Mouse (Mus musculus) brain, embryonic 14.5 days (tissue): ENCODE measurements around the gene 4921536K21Rik. TPM values are rescaled to one million over a fixed set of nuclear protein-coding genes. Genes with fewer than 3 reads are reported as not detected.

Experiments used
- DNase-seq: peaks from one replicate; pipeline ENCODE4 v3.0.0-alpha.2; 2011; ENCODE audit warnings: low read depth
- CTCF ChIP-seq: fragments of 200-500 bp; IDR thresholded peaks from 2 replicates; pipeline ENCODE4 v1.5.1; 2012; ENCODE audit warnings: inconsistent platforms, mild to moderate bottlenecking, moderate library complexity, borderline replicate concordance; ENCODE audit not compliant: insufficient read depth, insufficient read length; ENCODE audit errors: extremely low read depth
- POLR2A ChIP-seq: fragments of 200-500 bp; IDR thresholded peaks from 2 replicates; pipeline ENCODE4 v1.6.1; 2012; ENCODE audit warnings: mild to moderate bottlenecking, inconsistent platforms, borderline replicate concordance; ENCODE audit not compliant: poor library complexity, insufficient read depth, insufficient read length, severe bottlenecking; ENCODE audit errors: extremely low read depth
- polyA plus RNA-seq: library from polyadenylated mRNA; depleted of rRNA; stranded (reverse); fragments of >200 nt; gene quantifications from 2 replicates; pipeline ENCODE4 v1.2.3, GENCODE M21; 2012

4921536K21Rik gene
- polyA plus RNA-seq, 1 experiment = 1.0 TPM

- DNase-seq = peak; percentile 85
- TF ChIP-seq POLR2A = peak; percentile 44; the same call in 1 of the 2 replicates
- TF ChIP-seq CTCF = peak; percentile 43; the same call in 1 of the 2 replicates
Observed at GRCm38 (mm10) chr11:3863454-3864112, 31.3 kb downstream of the 4921536K21Rik start, which contains the start of gene Osbp2. Gene Osbp2, minus strand, starts transcription at chr11:3863903.

- TF ChIP-seq POLR2A (no peak), CTCF (no peak)
- DNase-seq = no peak
Observed at GRCm38 (mm10) chr11:3862661-3863453, 32.0 kb downstream of the 4921536K21Rik start.

- TF ChIP-seq CTCF = no peak
- TF ChIP-seq POLR2A = no peak
- DNase-seq = no peak
Observed at GRCm38 (mm10) chr11:3860361-3860760, 34.5 kb downstream of the 4921536K21Rik start.

GRCm38 (mm10) chr11:3859778-3860177, 35.1 kb downstream of the 4921536K21Rik start:
- TF ChIP-seq POLR2A = no peak
- no peak for TF ChIP-seq CTCF
- no peak for DNase-seq

- no peak for DNase-seq
Observed at GRCm38 (mm10) chr11:3857902-3858301, 37.0 kb downstream of the 4921536K21Rik start.

GRCm38 (mm10) chr11:3855846-3856245, 39.1 kb downstream of the 4921536K21Rik start:
- DNase-seq = no peak
- TF ChIP-seq CTCF (no peak), POLR2A (no peak)

More at GRCm38 (mm10) chr11:3857902-3858301, 37.0 kb downstream of the 4921536K21Rik start:
- TF ChIP-seq POLR2A (no peak), CTCF (no peak)

GRCm38 (mm10) chr11:3854156-3854555, 40.7 kb downstream of the 4921536K21Rik start:
- DNase-seq = no peak
- TF ChIP-seq CTCF (no peak), POLR2A (no peak)

GRCm38 (mm10) chr11:3853481-3854034, 41.3 kb downstream of the 4921536K21Rik start:
- peak; percentile 93 for DNase-seq
- TF ChIP-seq POLR2A (no peak), CTCF (no peak)

GRCm38 (mm10) chr11:3853031-3853430, 41.9 kb downstream of the 4921536K21Rik start:
- no peak for DNase-seq
- no peak for TF ChIP-seq CTCF
- TF ChIP-seq POLR2A = no peak

GRCm38 (mm10) chr11:3851872-3852271, 43.0 kb downstream of the 4921536K21Rik start:
- DNase-seq = no peak
- TF ChIP-seq CTCF = no peak
- no peak for TF ChIP-seq POLR2A

- DNase-seq = no peak
- TF ChIP-seq CTCF (no peak), POLR2A (no peak)
Observed at GRCm38 (mm10) chr11:3850746-3851277, 44.1 kb downstream of the 4921536K21Rik start.

- DNase-seq = no peak
- TF ChIP-seq POLR2A = no peak
- no peak for TF ChIP-seq CTCF
Observed at GRCm38 (mm10) chr11:3850315-3850614, 44.6 kb downstream of the 4921536K21Rik start.
